Mouse (Mus musculus): Measurements from ENCODE around the gene Cyba.

Cyba gene

GRCm38 (mm10) chr8:122451161-122451703, 18.5 kb upstream of the Cyba start:
- DNase-seq: no peak

GRCm38 (mm10) chr8:122445203-122445602, 12.5 kb upstream of the Cyba start:
- no peak for DNase-seq

GRCm38 (mm10) chr8:122444058-122444748, 11.5 kb upstream of the Cyba start:
- peak; percentile 59 for DNase-seq

GRCm38 (mm10) chr8:122443262-122444006, 10.7 kb upstream of the Cyba start, which contains the start of gene Mvd:
Mvd (minus strand) TSS chr8:122443422.
- DNase-seq: peak; percentile 98

GRCm38 (mm10) chr8:122442781-122443180, 10.1 kb upstream of the Cyba start:
- DNase-seq: peak; percentile 30

- no peak for DNase-seq
Observed at GRCm38 (mm10) chr8:122442356-122442755, 9.6 kb upstream of the Cyba start.

GRCm38 (mm10) chr8:122441326-122441725, 8.6 kb upstream of the Cyba start:
- no peak for DNase-seq

- no peak for DNase-seq
Observed at GRCm38 (mm10) chr8:122439336-122439735, 6.6 kb upstream of the Cyba start.

GRCm38 (mm10) chr8:122437708-122438331, 5.1 kb upstream of the Cyba start:
- no peak for DNase-seq

GRCm38 (mm10) chr8:122436586-122437125, 3.9 kb upstream of the Cyba start:
- no peak for DNase-seq

- no peak for DNase-seq
Observed at GRCm38 (mm10) chr8:122436146-122436545, 3.4 kb upstream of the Cyba start.

- DNase-seq: no peak
Observed at GRCm38 (mm10) chr8:122435375-122435774, 2.6 kb upstream of the Cyba start.

GRCm38 (mm10) chr8:122433269-122433905, 657 bp upstream of the Cyba start:
- DNase-seq: no peak

- peak; percentile 70 for DNase-seq
Observed at GRCm38 (mm10) chr8:122431694-122432442, 862 bp downstream of the Cyba start.

GRCm38 (mm10) chr8:122430646-122431045, 2.1 kb downstream of the Cyba start:
- DNase-seq: no peak

- DNase-seq: no peak
Observed at GRCm38 (mm10) chr8:122430058-122430636, 2.6 kb downstream of the Cyba start.

GRCm38 (mm10) chr8:122428163-122428562, 4.6 kb downstream of the Cyba start:
- no peak for DNase-seq

GRCm38 (mm10) chr8:122427607-122428006, 5.1 kb downstream of the Cyba start:
- no peak for DNase-seq

GRCm38 (mm10) chr8:122426145-122426544, 6.6 kb downstream of the Cyba start:
- no peak for DNase-seq

GRCm38 (mm10) chr8:122423659-122424058, 9.1 kb downstream of the Cyba start:
- DNase-seq: no peak

- no peak for DNase-seq
Observed at GRCm38 (mm10) chr8:122423217-122423616, 9.5 kb downstream of the Cyba start.

All from thymus, postnatal 4 days (tissue).